In genomic region chr8:74860449-74860848, GRCm38 (mm10) we compare ENCODE assay signal across 18 mouse cellular contexts. TPM values are rescaled to one million over a fixed set of nuclear protein-coding genes. Genes with fewer than 3 reads are reported as not detected.
A peak's percentile ranks its signal among the peaks of the same experiment; 100 is the strongest.
DNase-seq lines count a peak whose midpoint lies in the region; ATAC-seq lines count a peak whose summit lies in the region.
"Had no signal": no experiment of that assay in that cellular context is flagged by ENCODE, and none has a peak within 500 bp of the region (broad histone marks: within the 10 kb centered on the region; RNA-seq: fewer than 3 reads in every experiment).

No protein-coding gene starts in this region.

- no peaks in the 10 kb centered on the region for H3K4me1 ChIP-seq in forebrain, embryonic 12.5 days
- H3K4me1 ChIP-seq in forebrain, embryonic 13.5 days, result no peaks in the 10 kb centered on the region
- no peaks in the 10 kb centered on the region for H3K4me1 ChIP-seq in kidney, embryonic 14.5 days (ENCODE audit: control insufficient read depth, insufficient read depth, low read length)
- H3K4me1 ChIP-seq in kidney, embryonic 16.5 days (ENCODE audit: insufficient read depth, low read length), result no peaks in the 10 kb centered on the region
- H3K4me1 ChIP-seq: embryonic facial prominence, embryonic 15.5 days had no signal

- H3K9ac ChIP-seq in forebrain, embryonic 12.5 days, result no peak overlapping the region
- H3K9ac ChIP-seq in forebrain, embryonic 13.5 days, result no peak overlapping the region
- H3K9ac ChIP-seq in kidney, embryonic 14.5 days (ENCODE audit: low read depth, low read length), result no peak overlapping the region
- no peak overlapping the region for H3K9ac ChIP-seq in kidney, embryonic 16.5 days (replicated peaks; ENCODE audit: low read length)
- H3K9ac ChIP-seq: embryonic facial prominence, embryonic 15.5 days; lung, embryonic 14.5 days had no signal

- peak; percentile 20 for DNase-seq in embryo, embryonic 10.5 days (ENCODE audit: low spot score)
- DNase-seq in mesoderm, embryonic 11.5 days (ENCODE audit: low read depth, low spot score), result peak; percentile 56
- no peak for DNase-seq in cerebellum, adult 8-10 months
- DNase-seq: adrenal gland, postnatal 25 days; cerebellum, postnatal 14 days; kidney, postnatal 36 days; left cerebral cortex, postnatal 4 days; lung, embryonic 14.5 days had no signal

- H3K9me3 ChIP-seq in forebrain, embryonic 12.5 days, result no peaks in the 10 kb centered on the region
- no peaks in the 10 kb centered on the region for H3K9me3 ChIP-seq in forebrain, embryonic 13.5 days (replicated peaks)
- no peaks in the 10 kb centered on the region for H3K9me3 ChIP-seq in kidney, embryonic 14.5 days (ENCODE audit: control insufficient read depth, low read length)
- no peaks in the 10 kb centered on the region for H3K9me3 ChIP-seq in kidney, embryonic 16.5 days (ENCODE audit: low read length)
- H3K9me3 ChIP-seq: embryonic facial prominence, embryonic 15.5 days had no signal

- peak; percentile 67 for ATAC-seq in forebrain, embryonic 12.5 days (ENCODE audit: low FRiP score)
- ATAC-seq in forebrain, embryonic 13.5 days, result no peak
- peak; percentile 73 for ATAC-seq in kidney, embryonic 14.5 days (ENCODE audit: low FRiP score, low TSS enrichment)
- no peak for ATAC-seq in kidney, embryonic 16.5 days (ENCODE audit: low FRiP score, low TSS enrichment)
- no peak for ATAC-seq in monocyte, adult 5-6 weeks (replicated peaks; ENCODE audit: insufficient number of reproducible peaks, low FRiP score, low TSS enrichment, poor library complexity, severe bottlenecking)

- H3K27me3 ChIP-seq in forebrain, embryonic 12.5 days, result no peaks in the 10 kb centered on the region
- H3K27me3 ChIP-seq in forebrain, embryonic 13.5 days, result no peaks in the 10 kb centered on the region
- no peaks in the 10 kb centered on the region for H3K27me3 ChIP-seq in kidney, embryonic 14.5 days (ENCODE audit: control insufficient read depth, insufficient read depth, low read length)
- H3K27me3 ChIP-seq in kidney, embryonic 16.5 days (ENCODE audit: insufficient read depth, low read length), result no peaks in the 10 kb centered on the region
- H3K27me3 ChIP-seq: embryonic facial prominence, embryonic 15.5 days had no signal

- no peak overlapping the region for H3K27ac ChIP-seq in forebrain, embryonic 12.5 days
- H3K27ac ChIP-seq in forebrain, embryonic 13.5 days, result no peak overlapping the region
- no peak overlapping the region for H3K27ac ChIP-seq in kidney, embryonic 14.5 days (ENCODE audit: low read depth, low read length)
- H3K27ac ChIP-seq in kidney, embryonic 16.5 days (ENCODE audit: low read length), result no peak overlapping the region
- H3K27ac ChIP-seq: embryonic facial prominence, embryonic 15.5 days had no signal

- WGBS in forebrain, embryonic 12.5 days, result 80% methylated on average over 6 of the region's 6 CpGs
- WGBS in forebrain, embryonic 13.5 days, result 75% methylated on average over 6 of the region's 6 CpGs
- WGBS in kidney, embryonic 14.5 days, result 70% methylated on average over 6 of the region's 6 CpGs
- WGBS in kidney, embryonic 16.5 days, result 73% methylated on average over 6 of the region's 6 CpGs

- H3K4me3 ChIP-seq in forebrain, embryonic 12.5 days (replicated peaks), result no peak overlapping the region
- no peak overlapping the region for H3K4me3 ChIP-seq in forebrain, embryonic 13.5 days
- H3K4me3 ChIP-seq in kidney, embryonic 14.5 days (ENCODE audit: low read length), result no peak overlapping the region
- H3K4me3 ChIP-seq in kidney, embryonic 16.5 days (ENCODE audit: low read length), result no peak overlapping the region
- H3K4me3 ChIP-seq: embryonic facial prominence, embryonic 15.5 days; myocyte had no signal

- H3K36me3 ChIP-seq in forebrain, embryonic 12.5 days (replicated peaks), result no peaks in the 10 kb centered on the region
- H3K36me3 ChIP-seq in forebrain, embryonic 13.5 days (ENCODE audit: poor library complexity, severe bottlenecking), result no peaks in the 10 kb centered on the region
- no peaks in the 10 kb centered on the region for H3K36me3 ChIP-seq in kidney, embryonic 14.5 days (ENCODE audit: control insufficient read depth, insufficient read depth, low read length)
- no peaks in the 10 kb centered on the region for H3K36me3 ChIP-seq in kidney, embryonic 16.5 days (ENCODE audit: insufficient read depth, low read length)
- H3K36me3 ChIP-seq: embryonic facial prominence, embryonic 15.5 days had no signal

- H3K4me2 ChIP-seq in forebrain, embryonic 12.5 days, result no peak overlapping the region
- H3K4me2 ChIP-seq in forebrain, embryonic 13.5 days, result no peak overlapping the region
- no peak overlapping the region for H3K4me2 ChIP-seq in kidney, embryonic 14.5 days (replicated peaks; ENCODE audit: low read depth, low read length)
- no peak overlapping the region for H3K4me2 ChIP-seq in kidney, embryonic 16.5 days (replicated peaks; ENCODE audit: low read depth, low read length)
- H3K4me2 ChIP-seq: embryonic facial prominence, embryonic 15.5 days; liver, embryonic 11.5 days; lung, embryonic 14.5 days had no signal

RNA-seq across cellular contexts. Expression of gene Isx, which starts 12.5 kb away (rescaled TPM):
- polyA plus RNA-seq in forebrain, embryonic 12.5 days (2016; fragmentation: Nextera tagmentation; extraction: Ambion mirVana), result not detected in 2 replicates
- polyA plus RNA-seq in forebrain, embryonic 13.5 days (2015; fragmentation: Nextera tagmentation; extraction: Ambion mirVana), result not detected in 2 replicates
- polyA plus RNA-seq in kidney, embryonic 14.5 days (2014; fragmentation: Nextera tagmentation; extraction: Ambion mirVana), result not detected in 2 replicates
- not detected in 2 replicates for polyA plus RNA-seq in kidney, embryonic 16.5 days (2015; fragmentation: Nextera tagmentation; extraction: Ambion mirVana)
- total RNA-seq in monocyte, adult 5-6 weeks (2017), result not detected in 3 replicates
- total RNA-seq: adrenal gland, postnatal 25 days; gastrocnemius, postnatal 4 days; layer of hippocampus, postnatal 25 days; left cerebral cortex, postnatal 4 days had no signal
- polyA plus RNA-seq: embryonic facial prominence, embryonic 15.5 days; lung, embryonic 14.5 days had no signal

Comparison
In these comparisons a context has a peak if more than half of its experiments do, and no peak if none do; other contexts are left out.
1. ATAC-seq: peak in forebrain, embryonic 12.5 days (single experiment) and kidney, embryonic 14.5 days (single experiment); none in forebrain, embryonic 13.5 days (single experiment), kidney, embryonic 16.5 days (single experiment) and monocyte, adult 5-6 weeks (single experiment).